Mouse (Mus musculus) heart, embryonic 10.5 days (tissue): ENCODE measurements around the gene U2af2. TPM values are rescaled to one million over a fixed set of nuclear protein-coding genes. Genes with fewer than 3 reads are reported as not detected.

ENCODE experiments used
- DNase-seq: peaks from one replicate; pipeline ENCODE4 v3.0.0-alpha.2; 2017; ENCODE audit warnings: low spot score
- H3K27ac ChIP-seq: fragments of 300-500 bp; sonication (generic); 2 replicates; pipeline ENCODE4 v1.5.1; 2016; ENCODE audit warnings: mild to moderate bottlenecking
- H3K27me3 ChIP-seq: fragments of 300-500 bp; sonication (generic); 2 replicates; pipeline ENCODE4 v1.6.1; 2016; ENCODE audit warnings: mild to moderate bottlenecking; ENCODE audit not compliant: poor library complexity, insufficient read depth, severe bottlenecking
- H3K36me3 ChIP-seq: fragments of 300-500 bp; sonication (generic); 2 replicates; pipeline ENCODE4 v1.6.1; 2016; ENCODE audit warnings: mild to moderate bottlenecking, moderate library complexity
- H3K4me1 ChIP-seq: fragments of 300-500 bp; sonication (generic); 2 replicates; pipeline ENCODE4 v1.6.1; 2016; ENCODE audit warnings: mild to moderate bottlenecking
- H3K4me3 ChIP-seq: fragments of 300-500 bp; sonication (generic); 2 replicates; pipeline ENCODE4 v1.5.1; 2016; ENCODE audit warnings: mild to moderate bottlenecking, moderate library complexity
- H3K9me3 ChIP-seq: fragments of 300-500 bp; sonication (generic); 2 replicates; pipeline ENCODE4 v1.6.1; 2016; ENCODE audit warnings: mild to moderate bottlenecking, moderate library complexity
- WGBS: fragments of 180-500 bp; shearing (Covaris S2); methylation state at CpG from one replicate; pipeline ENCODE4 v1.1.7; 2016; 5-methylcytosine and 5-hydroxymethylcytosine counted together
- microRNA-seq: library from miRNA; unstranded; fragments of <30 nt; microRNA quantifications from one replicate; pipeline ENCODE4, GENCODE M21; 2017
- polyA plus RNA-seq: library from polyadenylated mRNA; unstranded; fragments of >200 nt; fragmentation: Nextera tagmentation; extraction: Ambion mirVana; gene quantifications from 2 replicates; pipeline ENCODE4 v1.2.1, GENCODE M21; 2016

U2af2 gene
- polyA plus RNA-seq, 1 experiment from 2014 or later: 121 TPM

DNA sequence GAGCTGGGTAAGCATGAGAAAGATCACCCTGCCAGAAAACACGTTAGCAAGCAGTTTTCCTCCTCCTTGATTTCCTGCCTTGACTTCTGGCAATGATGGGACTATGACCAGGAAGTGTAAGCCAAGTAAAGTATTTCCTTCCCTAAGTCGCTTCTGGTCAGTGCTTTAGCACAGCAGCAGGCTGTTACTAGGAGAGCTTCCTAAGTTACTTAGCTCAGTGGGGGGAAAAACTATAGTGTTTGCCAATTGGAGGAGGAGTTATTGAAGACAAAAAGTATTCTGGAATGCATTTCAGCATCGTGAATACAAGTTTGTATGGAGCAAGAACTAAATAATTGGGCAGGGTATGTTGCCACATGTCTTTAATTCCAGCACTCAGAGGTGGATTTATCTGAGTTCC, 50.8 kb downstream of the U2af2 start:
- DNase-seq: no peak
- H3K36me3 ChIP-seq: no peaks in the 10 kb centered on the region
- WGBS: 44% methylated on average over 3 of the region's 3 CpGs
- no peaks in the 10 kb centered on the region for H3K9me3 ChIP-seq
- H3K4me3 ChIP-seq: no peak overlapping the region
- H3K27me3 ChIP-seq: no peaks in the 10 kb centered on the region
- H3K27ac ChIP-seq: no peak overlapping the region
- H3K4me1 ChIP-seq: no peaks in the 10 kb centered on the region

GRCm38 (mm10) chr7:5116850-5117249, 54.9 kb downstream of the U2af2 start, which contains the start of gene Rfpl4:
Gene Rfpl4 (minus strand): TSS chr7:5116950.
- no peaks in the 10 kb centered on the region for H3K36me3 ChIP-seq
- no peaks in the 10 kb centered on the region for H3K9me3 ChIP-seq
- H3K27me3 ChIP-seq: no peaks in the 10 kb centered on the region
- H3K4me3 ChIP-seq: no peak within 1 kb of the TSS
- no peaks in the 10 kb centered on the region for H3K4me1 ChIP-seq
- H3K27ac ChIP-seq: no peak within 1 kb of the TSS
- WGBS: 87% methylated on average over 3 of the region's 3 CpGs
- no peak for DNase-seq

DNA sequence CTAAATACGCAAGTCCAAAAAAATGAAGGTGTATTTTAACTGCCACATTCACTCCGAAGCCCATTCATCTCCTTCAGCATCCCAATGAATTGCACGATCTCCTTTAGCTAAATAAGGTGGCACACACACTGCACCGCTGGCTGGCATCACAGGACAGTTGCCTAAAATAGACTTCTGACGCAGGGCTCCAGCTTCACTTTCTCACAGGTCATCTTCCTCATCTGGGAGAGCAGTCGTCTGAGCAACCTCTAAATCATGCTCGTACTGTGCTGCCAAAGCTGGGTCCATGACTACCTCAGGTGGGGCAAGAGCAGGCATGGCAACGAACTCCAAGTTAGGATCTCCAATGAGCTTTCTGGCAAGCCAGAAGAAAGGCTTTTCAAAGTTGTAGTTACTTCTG, 63.1 kb downstream of the U2af2 start:
- no peaks in the 10 kb centered on the region for H3K27me3 ChIP-seq
- H3K4me3 ChIP-seq: no peak overlapping the region
- H3K9me3 ChIP-seq: no peaks in the 10 kb centered on the region
- no peak for DNase-seq
- no peaks in the 10 kb centered on the region for H3K36me3 ChIP-seq
- H3K4me1 ChIP-seq: peaks cover 3% of the 10 kb centered on the region; the same call in 1 of the 2 replicates
- H3K27ac ChIP-seq: no peak overlapping the region
- 78% methylated on average over 8 of the region's 8 CpGs for WGBS

DNA sequence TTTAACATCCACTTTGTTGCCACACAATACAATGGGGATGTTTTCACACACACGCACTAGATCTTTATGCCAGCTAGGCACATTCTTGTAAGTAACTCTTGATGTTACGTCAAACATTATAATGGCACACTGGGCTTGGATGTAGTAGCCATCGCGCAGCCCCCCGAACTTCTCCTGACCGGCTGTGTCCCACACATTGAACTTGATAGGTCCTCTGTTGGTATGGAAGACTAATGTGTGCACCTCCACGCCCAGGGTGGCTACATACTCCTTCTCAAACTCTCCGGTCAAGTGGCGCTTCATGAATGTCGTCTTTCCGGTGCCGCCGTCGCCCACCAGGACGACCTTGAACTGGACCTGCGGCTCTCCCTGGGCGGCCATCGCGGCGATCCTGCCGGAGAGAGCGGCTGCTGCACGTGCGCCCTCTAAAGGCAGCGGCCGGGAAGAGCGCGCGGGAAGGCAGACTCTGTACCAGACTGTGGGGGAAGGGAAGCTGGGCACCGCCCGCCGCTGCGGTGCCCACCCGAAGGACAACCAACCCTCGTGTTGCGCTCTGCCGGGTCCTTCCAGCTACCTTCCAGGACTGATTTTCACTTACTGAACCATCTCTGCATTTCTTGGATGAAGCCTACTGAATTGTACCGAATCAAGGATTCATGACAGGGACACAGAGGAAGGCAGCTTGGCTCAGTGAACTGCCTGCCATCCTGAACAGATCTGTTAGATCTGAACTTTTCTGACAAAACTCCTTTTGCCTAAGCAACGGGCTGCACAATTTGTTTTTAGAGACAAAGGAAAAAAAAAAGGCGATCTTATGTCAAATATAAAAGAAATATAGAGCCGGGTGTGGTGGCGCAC, 63.8 kb downstream of the U2af2 start, which contains the start of gene Rasl2-9:
Gene Rasl2-9, minus strand, starts transcription at position 402 of the 858 bp plus-strand sequence.
- H3K4me1 ChIP-seq: peaks cover 3% of the 10 kb centered on the region; the same call in 1 of the 2 replicates
- WGBS: 18% methylated on average over 42 of the region's 42 CpGs
- H3K9me3 ChIP-seq: no peaks in the 10 kb centered on the region
- peak within 1 kb of the TSS; percentile 75 for H3K27ac ChIP-seq
- no peaks in the 10 kb centered on the region for H3K27me3 ChIP-seq
- H3K36me3 ChIP-seq: no peaks in the 10 kb centered on the region
- peak within 1 kb of the TSS; percentile 54 for H3K4me3 ChIP-seq
- peak; percentile 85 for DNase-seq

Small RNAs within 50 kb of the gene (microRNA-seq; reads per million reads assigned to microRNA genes)
- gene Gm26217: not detected

Other genes starting within 250 kb of the U2af2 start
- 337 and 447 TPM in 2 replicates for gene Ube2s, start 249.6 kb upstream of the U2af2 start, polyA plus RNA-seq
- 0.14 TPM in 1 of 2 replicates, not detected in the other for gene Shisa7, start 217.4 kb upstream of the U2af2 start, polyA plus RNA-seq
- gene Isoc2b, start 191.9 kb upstream of the U2af2 start, polyA plus RNA-seq: 3.9 TPM in 2 replicates
- 1.3 TPM in 2 replicates for gene Isoc2a, start 185.0 kb upstream of the U2af2 start, polyA plus RNA-seq
- gene Gm36210, start 155.6 kb upstream of the U2af2 start, polyA plus RNA-seq: 0.18 and 0.36 TPM in 2 replicates
- 2.9 and 3.5 TPM in 2 replicates for gene Zfp628, start 146.9 kb upstream of the U2af2 start, polyA plus RNA-seq
- 4.3 and 5.5 TPM in 2 replicates for gene Nat14, start 140.1 kb upstream of the U2af2 start, polyA plus RNA-seq
- gene Ssc5d, start 136.4 kb upstream of the U2af2 start, polyA plus RNA-seq: 1.2 and 1.6 TPM in 2 replicates
- gene Sbk2, start 97.7 kb upstream of the U2af2 start, polyA plus RNA-seq: 1.8 and 2.3 TPM in 2 replicates
- gene Sbk3, start 91.0 kb upstream of the U2af2 start, polyA plus RNA-seq: 0.39 and 0.43 TPM in 2 replicates
- gene Zfp579, start 66.0 kb upstream of the U2af2 start, polyA plus RNA-seq: 21.6 and 29.2 TPM in 2 replicates
- gene Zfp524, start 47.7 kb upstream of the U2af2 start, polyA plus RNA-seq: 10.0 and 11.4 TPM in 2 replicates
- gene Fiz1, start 47.4 kb upstream of the U2af2 start, polyA plus RNA-seq: 36.1 and 43.5 TPM in 2 replicates
- gene Gm44973, start 46.6 kb upstream of the U2af2 start, polyA plus RNA-seq: 0.72 TPM in 1 of 2 replicates, not detected in the other
- gene Zfp865, start 41.8 kb upstream of the U2af2 start, polyA plus RNA-seq: 3.8 and 4.4 TPM in 2 replicates
- 1.4 and 4.7 TPM in 2 replicates for gene Ccdc106, start 41.6 kb upstream of the U2af2 start, polyA plus RNA-seq
- not detected in 2 replicates for gene 4632433K11Rik, start 28.0 kb upstream of the U2af2 start, polyA plus RNA-seq
- gene Zfp784, start 23.7 kb upstream of the U2af2 start, polyA plus RNA-seq: 3.9 and 4.5 TPM in 2 replicates
- gene Zfp580, start 10.6 kb upstream of the U2af2 start, polyA plus RNA-seq: 17.6 and 21.4 TPM in 2 replicates
- 53.8 and 57.3 TPM in 2 replicates for gene Epn1, start 18.1 kb downstream of the U2af2 start, polyA plus RNA-seq
- gene Rfpl4, start 54.8 kb downstream of the U2af2 start, polyA plus RNA-seq: not detected in 2 replicates
- gene Rasl2-9, start 63.8 kb downstream of the U2af2 start, polyA plus RNA-seq: 0.88 and 1.9 TPM in 2 replicates
- gene Vmn1r55, start 87.5 kb downstream of the U2af2 start, polyA plus RNA-seq: not detected in 2 replicates
- not detected in 2 replicates for gene Vmn1r56, start 134.6 kb downstream of the U2af2 start, polyA plus RNA-seq
- not detected in 2 replicates for gene Vmn1r57, start 156.3 kb downstream of the U2af2 start, polyA plus RNA-seq